Comparison of ENCODE assay signal across 42 mouse cellular contexts in the genomic region with DNA sequence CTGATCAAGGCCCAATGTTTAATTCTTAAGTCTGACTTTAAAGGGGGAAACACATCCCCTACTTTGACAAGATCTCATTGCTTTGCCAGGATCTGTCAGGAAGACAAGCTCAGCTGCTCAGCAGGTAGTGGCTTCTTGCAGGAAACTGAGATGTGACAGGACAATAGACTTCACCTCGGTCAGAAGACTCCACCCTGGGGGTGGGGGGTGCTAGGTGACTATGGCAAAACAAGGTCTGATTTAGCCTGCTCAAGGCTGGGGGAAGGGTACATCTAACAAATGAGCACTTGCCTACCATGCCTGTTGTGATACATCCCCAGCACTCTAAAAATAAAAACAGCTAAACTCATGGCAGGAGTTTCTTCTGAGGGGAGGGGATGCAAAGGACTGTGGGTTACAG. TPM values are rescaled to one million over a fixed set of nuclear protein-coding genes. Genes with fewer than 3 reads are reported as not detected.
"Had no signal": no experiment of that assay in that cellular context is flagged by ENCODE, and none has a peak within 500 bp of the region (broad histone marks: within the 10 kb centered on the region; RNA-seq: fewer than 3 reads in every experiment).

No protein-coding gene starts in this region.

- H3K27ac ChIP-seq: gastrocnemius, adult 2 months; heart, embryonic 10.5 days; hindbrain, embryonic 10.5 days; hindbrain, embryonic 12.5 days; hindbrain, embryonic 14.5 days; kidney, embryonic 15.5 days; kidney, postnatal 0 days; limb, embryonic 13.5 days; limb, embryonic 15.5 days; liver, embryonic 12.5 days; liver, embryonic 14.5 days had no signal

- H3K4me1 ChIP-seq: heart, embryonic 10.5 days; heart, embryonic 12.5 days; hindbrain, embryonic 10.5 days; hindbrain, embryonic 12.5 days; kidney, embryonic 15.5 days; limb, embryonic 13.5 days; limb, embryonic 15.5 days; liver, embryonic 12.5 days had no signal

- H3K27me3 ChIP-seq: hindbrain, embryonic 12.5 days had no signal

- H3K9me3 ChIP-seq: heart, embryonic 10.5 days; heart, embryonic 12.5 days; hindbrain, embryonic 10.5 days; hindbrain, embryonic 12.5 days; kidney, embryonic 15.5 days; limb, embryonic 13.5 days; limb, embryonic 15.5 days; liver, embryonic 12.5 days had no signal

- ATAC-seq: hindbrain, embryonic 16.5 days; intestine, embryonic 16.5 days; liver, embryonic 12.5 days had no signal

- H3K4me3 ChIP-seq: gastrocnemius, adult 2 months; heart, embryonic 10.5 days; heart, embryonic 12.5 days; hindbrain, embryonic 10.5 days; hindbrain, embryonic 12.5 days; kidney, embryonic 15.5 days; limb, embryonic 13.5 days; limb, embryonic 15.5 days; liver, embryonic 12.5 days had no signal

- H3K4me2 ChIP-seq: heart, embryonic 12.5 days; hindbrain, embryonic 12.5 days; hindbrain, embryonic 14.5 days; kidney, embryonic 15.5 days; limb, embryonic 13.5 days; limb, embryonic 15.5 days; liver, embryonic 12.5 days had no signal

- H3K36me3 ChIP-seq: heart, embryonic 10.5 days; heart, embryonic 12.5 days; hindbrain, embryonic 10.5 days; hindbrain, embryonic 12.5 days; kidney, embryonic 15.5 days; limb, embryonic 13.5 days; limb, embryonic 15.5 days; liver, embryonic 12.5 days had no signal

- H3K9ac ChIP-seq: heart, embryonic 12.5 days; hindbrain, embryonic 12.5 days; hindbrain, embryonic 14.5 days; kidney, embryonic 15.5 days; limb, embryonic 13.5 days; limb, embryonic 15.5 days; liver, embryonic 12.5 days; liver, embryonic 14.5 days had no signal

- DNase-seq: gastrocnemius, adult 2 months; gastrocnemius, postnatal 10 days; gastrocnemius, postnatal 25 days; heart, adult 18-20 months; heart, postnatal 10 days; heart, postnatal 4 days; kidney, adult 18-20 months; kidney, adult 9 months; kidney, postnatal 14 days; layer of hippocampus, adult 9-11 months; layer of hippocampus, postnatal 36 days; left cerebral cortex, postnatal 4 days had no signal

RNA-seq across cellular contexts. Expression of gene Gm614, which starts 18.8 kb away (rescaled TPM):
- total RNA-seq: gastrocnemius, adult 2 months; gastrocnemius, postnatal 25 days; granulocyte monocyte progenitor cell, adult 5-6 weeks; heart, adult 18-20 months; heart, adult 8-10 months; heart, postnatal 25 days; layer of hippocampus, adult 18-20 months; layer of hippocampus, adult 8-10 months; layer of hippocampus, postnatal 14 days; layer of hippocampus, postnatal 36 days; left cerebral cortex, adult 8-10 months; left cerebral cortex, postnatal 10 days; left cerebral cortex, postnatal 25 days; left cerebral cortex, postnatal 4 days; liver, adult 2 months had no signal
- polyA plus RNA-seq: heart, embryonic 10.5 days; heart, embryonic 12.5 days; heart, embryonic 14.5 days; hindbrain, embryonic 10.5 days; hindbrain, embryonic 12.5 days; hindbrain, embryonic 14.5 days; hindbrain, embryonic 16.5 days; intestine, embryonic 14.5 days; intestine, embryonic 16.5 days; kidney, embryonic 15.5 days; kidney, postnatal 0 days; large intestine, adult 2 months; limb, embryonic 11.5 days; limb, embryonic 13.5 days; limb, embryonic 15.5 days; liver, adult 2 months; liver, embryonic 12.5 days; liver, embryonic 14.5 days; liver, embryonic 16.5 days had no signal

RNA-seq across cellular contexts. Expression of gene Gm20489, which starts 23.8 kb away (rescaled TPM):
- total RNA-seq: gastrocnemius, adult 2 months; gastrocnemius, postnatal 10 days; gastrocnemius, postnatal 25 days; gastrocnemius, postnatal 4 days; granulocyte monocyte progenitor cell, adult 5-6 weeks; heart, adult 18-20 months; heart, adult 8-10 months; heart, postnatal 10 days; heart, postnatal 25 days; heart, postnatal 4 days; layer of hippocampus, adult 18-20 months; layer of hippocampus, postnatal 14 days; layer of hippocampus, postnatal 36 days; left cerebral cortex, adult 8-10 months; left cerebral cortex, postnatal 10 days; left cerebral cortex, postnatal 25 days; left cerebral cortex, postnatal 4 days; liver, adult 2 months had no signal
- polyA plus RNA-seq: heart, embryonic 10.5 days; heart, embryonic 12.5 days; heart, embryonic 14.5 days; heart, embryonic 16.5 days; hindbrain, embryonic 10.5 days; hindbrain, embryonic 12.5 days; hindbrain, embryonic 14.5 days; hindbrain, embryonic 16.5 days; intestine, embryonic 14.5 days; intestine, embryonic 16.5 days; kidney, embryonic 15.5 days; kidney, postnatal 0 days; large intestine, adult 2 months; limb, embryonic 11.5 days; limb, embryonic 13.5 days; limb, embryonic 15.5 days; liver, adult 2 months; liver, embryonic 12.5 days; liver, embryonic 14.5 days; liver, embryonic 16.5 days had no signal
